Mouse (Mus musculus) layer of hippocampus, adult 9-11 months (tissue): ENCODE data around the gene Cdan1.

Experiments
- DNase-seq: peaks from one replicate; pipeline ENCODE4 v3.0.0; 2022

Gene Cdan1

GRCm38 (mm10) chr2:120849449-120850423, at the start of gene Cdan1:
Gene Cdan1, minus strand, starts transcription at chr2:120850128.
- no peak for DNase-seq

DNA sequence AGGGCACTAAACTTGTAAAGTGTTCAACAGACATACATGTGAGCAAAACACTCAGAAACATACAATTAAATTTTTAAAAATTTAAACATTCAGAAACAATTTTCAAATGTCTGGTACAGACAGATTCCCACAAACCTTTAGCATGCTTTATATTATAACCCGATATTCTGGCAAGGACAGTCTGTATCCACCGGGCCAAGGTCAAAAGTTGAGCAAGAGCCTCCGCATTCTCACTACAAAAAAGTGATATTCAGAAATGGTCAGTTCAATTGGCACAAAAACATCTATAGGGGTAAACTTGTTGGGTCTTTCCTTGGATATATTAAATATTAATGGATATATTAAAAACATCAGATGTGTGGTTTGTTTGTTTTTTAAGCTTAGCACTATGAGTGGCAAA, 46.4 kb upstream of the Cdan1 start:
- DNase-seq: no peak

DNA sequence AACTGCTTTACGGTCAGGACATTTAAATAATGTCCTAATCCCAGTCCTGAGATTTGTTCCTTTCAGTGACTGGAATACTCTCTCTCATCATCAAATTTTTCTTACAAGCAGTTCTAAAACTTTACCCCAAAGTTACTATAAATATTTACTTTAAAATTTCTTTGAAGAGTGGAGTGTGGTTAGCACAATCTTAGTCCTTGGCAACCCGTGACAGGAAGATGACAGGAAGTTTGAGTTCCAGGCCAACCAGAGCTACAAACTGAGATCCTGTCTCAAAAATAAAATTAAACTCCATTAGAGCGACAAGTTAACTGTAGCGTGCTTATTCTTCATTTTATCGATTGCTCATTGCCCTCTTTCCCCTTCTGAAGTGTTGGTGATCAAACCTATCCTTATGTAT, 37.7 kb upstream of the Cdan1 start:
- no peak for DNase-seq

DNA sequence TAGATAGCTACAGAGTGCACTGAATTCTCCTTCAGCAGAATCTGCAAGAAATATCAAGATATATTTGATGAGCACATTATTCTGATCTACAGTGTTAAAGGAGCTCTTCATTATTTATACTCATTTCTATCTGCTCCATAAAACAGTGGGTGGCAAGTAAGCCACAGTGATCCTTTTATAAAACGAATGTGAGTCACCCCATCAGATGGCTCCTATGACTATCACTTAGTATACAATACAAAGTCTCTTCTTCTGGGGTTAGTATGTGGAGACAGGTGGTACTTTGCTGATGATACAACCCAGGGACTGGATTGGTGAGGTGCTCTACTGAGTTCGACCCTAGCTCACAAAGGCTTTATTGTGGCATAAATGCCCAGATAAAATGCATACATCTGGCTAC, 23.3 kb upstream of the Cdan1 start:
- DNase-seq: peak; percentile 35

DNA sequence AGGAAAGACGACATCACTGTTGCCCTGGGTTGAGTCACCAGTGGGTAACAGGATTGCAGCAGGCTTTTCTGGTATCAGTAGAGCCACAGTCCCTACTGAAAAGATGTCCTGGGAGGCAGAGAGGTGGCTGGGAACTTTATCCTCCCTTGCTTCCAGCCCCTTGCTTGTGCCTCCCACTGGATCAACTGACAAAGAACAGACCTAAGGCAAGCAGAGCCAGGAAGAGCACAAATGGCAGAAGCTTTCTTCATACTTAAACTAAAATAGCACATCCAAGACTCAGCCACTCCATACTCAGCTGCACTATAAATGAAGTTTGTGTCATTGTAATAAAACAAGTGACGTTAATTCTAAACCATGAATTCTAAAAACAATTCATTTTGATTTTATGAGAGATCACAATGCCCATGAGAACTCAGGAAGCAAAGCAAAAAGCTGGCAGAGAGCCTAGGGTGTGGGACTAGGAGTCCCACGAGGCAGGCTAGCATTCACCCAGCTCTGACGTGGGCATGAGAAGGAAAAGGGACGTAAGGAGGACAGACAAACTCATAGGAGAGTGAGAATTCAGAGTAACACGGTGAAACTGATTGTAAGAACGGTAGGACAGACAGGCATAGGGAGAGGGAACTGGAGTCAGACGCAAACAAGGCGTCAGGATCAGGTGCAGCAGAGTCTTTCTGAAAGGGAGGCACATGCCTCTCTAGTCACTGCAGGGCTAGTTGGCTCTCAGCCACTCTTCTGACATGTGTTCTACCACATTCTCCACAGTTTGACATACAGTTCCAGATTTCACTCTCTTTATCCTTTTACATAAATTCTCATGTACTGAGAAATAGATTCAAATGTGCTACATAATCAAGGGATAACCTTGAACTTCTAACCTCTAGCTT, 21.8 kb upstream of the Cdan1 start:
- DNase-seq: peak; percentile 29

DNA sequence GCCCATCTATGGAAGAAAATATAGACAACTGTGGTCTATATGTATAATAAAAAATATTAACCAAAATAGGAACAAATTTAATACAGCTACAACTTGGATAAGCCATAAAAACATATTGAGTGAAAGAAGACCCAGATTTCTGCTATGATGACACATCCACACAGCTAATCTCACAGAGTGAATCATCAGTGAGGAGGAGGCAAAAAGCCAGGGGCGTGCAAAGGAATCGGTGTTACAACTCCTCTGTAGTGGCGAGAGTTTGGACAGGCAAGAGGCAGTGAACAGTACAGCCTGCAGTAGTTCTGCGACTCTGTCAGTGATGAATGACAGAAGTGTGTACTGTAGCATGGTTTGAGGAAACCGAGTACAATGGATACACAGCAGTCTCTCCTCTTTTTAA, 17.4 kb upstream of the Cdan1 start:
- peak; percentile 42 for DNase-seq

DNA sequence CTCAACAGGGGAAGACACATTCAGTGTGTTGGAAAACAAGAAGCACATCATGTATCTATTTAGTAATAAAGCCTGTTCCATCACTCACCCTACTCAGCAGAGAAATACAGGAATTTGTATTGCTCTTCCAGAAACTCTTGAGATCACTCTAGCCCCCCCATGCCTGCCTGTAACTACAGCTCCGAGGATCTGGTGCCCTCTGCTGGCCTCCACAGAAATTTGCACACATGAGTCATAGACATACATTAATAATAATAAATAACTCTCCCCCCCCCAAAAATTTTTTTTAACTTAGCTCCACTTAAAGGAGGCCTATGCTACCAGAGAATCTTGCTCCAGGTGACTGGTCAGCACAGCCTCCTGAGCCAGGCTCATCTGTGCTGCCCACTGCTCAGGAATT, 16.6 kb upstream of the Cdan1 start:
- no peak for DNase-seq

DNA sequence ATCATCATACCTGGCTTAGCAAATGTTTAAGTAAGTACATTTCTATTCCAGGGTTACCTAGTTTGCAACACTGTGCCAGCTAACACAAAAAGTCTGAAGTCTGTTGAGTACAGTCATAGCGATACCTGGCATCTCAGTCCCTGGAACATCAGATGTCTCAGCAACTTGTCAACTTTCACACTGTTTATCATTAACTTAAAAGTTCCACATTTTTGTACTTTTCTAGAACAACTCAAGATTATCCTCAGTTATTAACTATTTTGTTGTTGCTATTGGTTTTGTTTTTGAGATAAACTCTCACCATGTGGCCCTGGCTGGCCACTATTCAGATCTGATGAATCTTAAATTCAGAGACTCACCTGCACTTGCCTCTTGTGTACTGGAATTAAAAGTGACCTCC, 13.5 kb upstream of the Cdan1 start:
- DNase-seq: no peak

GRCm38 (mm10) chr2:120860699-120861098, 10.8 kb upstream of the Cdan1 start:
- DNase-seq: no peak

DNA sequence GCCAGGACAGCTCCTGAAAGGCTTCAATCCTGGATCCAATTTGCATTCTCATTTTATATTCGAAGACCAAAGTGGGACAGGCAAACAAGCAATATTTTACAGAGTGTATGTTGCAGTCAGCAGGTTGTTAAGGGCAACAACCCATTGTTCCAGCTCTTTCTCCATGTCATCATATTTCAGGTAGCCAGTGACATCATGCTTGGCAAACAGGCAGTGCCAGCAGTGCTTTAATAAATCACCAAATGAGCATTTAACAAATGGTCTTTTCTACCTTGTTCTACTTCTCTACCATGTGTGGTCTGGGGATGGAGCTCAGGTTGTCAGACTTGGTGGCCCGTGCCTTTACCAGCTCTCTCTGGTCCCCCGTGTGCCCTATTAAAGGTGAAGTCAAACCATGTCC, 8.2 kb upstream of the Cdan1 start:
- no peak for DNase-seq

DNA sequence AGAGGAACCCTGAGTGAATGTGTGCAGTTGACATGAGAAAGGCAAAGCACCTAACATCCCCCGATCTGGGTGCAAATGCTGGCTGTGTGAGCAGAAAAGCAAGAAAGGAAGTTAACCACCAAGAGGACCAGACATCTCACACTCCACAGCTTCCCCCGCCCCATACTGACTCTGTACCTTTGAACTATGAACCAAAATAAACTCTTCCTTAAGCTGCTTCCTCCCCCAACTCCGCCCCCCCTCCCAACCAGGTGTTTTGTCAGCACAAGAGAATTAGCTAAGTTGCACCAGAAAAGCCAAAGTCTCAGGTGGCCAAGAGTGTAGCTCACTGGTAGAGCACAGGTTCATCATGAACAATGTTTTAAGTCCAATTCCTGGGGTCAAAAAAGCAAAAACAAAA, 3.2 kb upstream of the Cdan1 start:
- no peak for DNase-seq

DNA sequence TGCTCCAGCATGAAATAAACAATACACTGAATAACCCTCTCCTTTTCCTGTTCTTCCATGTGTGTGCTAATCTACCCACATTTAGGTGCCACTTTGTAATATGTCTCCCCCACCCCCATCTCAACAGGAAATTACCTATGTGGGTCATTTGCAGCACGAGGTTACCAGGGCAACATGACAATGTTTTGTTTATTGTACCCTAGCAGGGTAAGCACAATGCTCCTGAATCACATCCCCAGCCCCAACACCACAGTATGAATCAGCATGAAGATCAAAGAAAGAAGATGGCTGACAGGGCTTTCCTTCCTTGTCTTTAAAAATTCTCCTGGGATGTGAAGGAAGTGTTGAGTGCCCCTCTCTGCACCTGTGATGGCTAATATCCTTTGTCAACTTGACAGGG, 2.7 kb upstream of the Cdan1 start:
- no peak for DNase-seq

GRCm38 (mm10) chr2:120850424-120851082, 625 bp upstream of the Cdan1 start, which contains the start of gene Ttbk2:
Gene Ttbk2, minus strand, starts transcription at chr2:120850604.
- DNase-seq: peak; percentile 98

GRCm38 (mm10) chr2:120845280-120845679, 4.6 kb downstream of the Cdan1 start:
- DNase-seq: no peak

DNA sequence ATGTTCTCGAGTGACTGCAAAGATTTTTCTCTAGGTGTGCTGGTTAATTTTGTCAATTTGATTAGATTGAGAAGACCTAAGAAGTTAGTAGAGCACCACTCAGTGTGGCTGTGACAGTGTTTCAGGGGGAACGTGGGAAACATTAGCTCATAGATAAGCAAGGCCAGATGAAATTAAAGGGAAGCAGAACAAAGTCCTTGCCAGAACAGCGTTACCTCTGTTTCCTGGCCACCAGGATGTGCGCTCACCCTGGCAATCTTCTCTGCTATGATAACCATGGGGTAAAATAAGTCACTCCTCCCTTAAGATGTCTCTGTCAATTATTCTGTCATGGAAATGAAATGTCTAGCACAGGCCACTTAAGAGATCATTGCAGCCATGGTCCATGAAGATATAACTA, 5.9 kb downstream of the Cdan1 start:
- DNase-seq: no peak

GRCm38 (mm10) chr2:120841211-120841610, 8.7 kb downstream of the Cdan1 start:
- no peak for DNase-seq

DNA sequence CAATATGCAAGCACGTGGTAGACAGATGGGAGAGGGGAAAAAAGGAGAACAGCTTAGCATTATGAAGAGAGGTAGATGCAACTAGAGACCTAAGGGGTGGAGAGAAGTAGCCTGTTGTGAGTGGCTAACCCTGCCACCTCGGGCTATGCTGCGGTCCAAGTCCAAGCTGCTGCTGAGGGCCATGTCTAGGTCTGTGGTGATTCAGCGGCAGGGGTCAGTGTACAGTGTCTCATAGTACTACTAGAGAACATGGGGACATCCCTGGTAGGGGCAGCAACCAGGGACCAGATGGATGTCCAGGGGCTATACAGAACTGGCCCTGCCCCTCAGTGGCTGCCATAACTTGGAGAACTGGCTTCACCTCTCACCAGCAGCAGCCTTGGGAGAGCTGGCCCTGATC, 14.8 kb downstream of the Cdan1 start:
- DNase-seq: no peak

GRCm38 (mm10) chr2:120826936-120827638, 22.8 kb downstream of the Cdan1 start:
- DNase-seq: no peak

- DNase-seq: peak; percentile 51
These were observed 79.5 kb downstream of the Cdan1 start for GRCm38 (mm10) chr2:120770265-120770935.

GRCm38 (mm10) chr2:120761922-120762321, 88.0 kb downstream of the Cdan1 start:
- no peak for DNase-seq

DNA sequence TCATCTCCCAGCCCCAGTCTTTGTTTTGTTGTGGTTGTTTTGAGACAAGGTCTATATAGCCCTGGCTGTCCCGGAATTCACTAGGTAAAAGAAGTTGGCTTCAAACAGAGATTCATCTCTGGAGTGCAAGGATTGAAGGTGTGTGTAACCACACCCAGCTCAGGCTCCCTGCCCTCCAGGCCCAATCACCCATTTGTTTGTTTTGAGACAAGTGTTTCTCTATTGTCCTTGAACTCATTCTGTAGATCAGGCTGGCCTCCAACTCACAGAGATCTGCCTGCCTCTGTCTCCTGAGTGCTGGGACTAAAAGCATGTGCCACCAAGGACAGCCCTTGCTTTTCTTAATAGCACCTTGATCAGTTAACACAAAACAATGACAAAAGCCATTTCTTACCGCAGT, 101.9 kb downstream of the Cdan1 start:
- no peak for DNase-seq

DNA sequence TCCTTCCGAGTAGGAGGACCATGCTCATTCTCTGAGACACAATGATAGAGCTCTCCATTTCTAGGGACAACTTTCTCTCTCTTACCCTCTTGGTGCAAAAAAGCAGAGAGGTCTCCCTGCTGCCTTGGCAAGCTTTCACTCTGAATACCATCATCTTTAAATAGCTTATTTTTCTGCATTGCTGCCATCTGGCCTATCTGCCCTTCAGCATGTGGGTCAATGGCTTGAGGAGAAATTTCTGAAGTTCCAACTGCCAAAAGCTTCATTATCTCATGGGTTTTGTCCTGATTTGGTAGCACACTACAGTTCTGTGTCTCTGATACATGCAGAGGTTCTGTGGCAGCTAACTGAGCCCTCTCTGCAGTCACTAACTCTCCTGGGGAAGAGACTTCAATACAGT, 104.4 kb downstream of the Cdan1 start:
- DNase-seq: no peak
